Mouse (Mus musculus) G1E (cell line): ENCODE data around the gene Rnf10.

Experiments
- CTCF ChIP-seq: IDR thresholded peaks from 2 replicates; pipeline ENCODE4 v1.5.1; 2012; ENCODE audit warnings: low read depth, low read length, inconsistent platforms, mixed read lengths
- GATA1 ChIP-seq: IDR thresholded peaks from 2 replicates; pipeline ENCODE4 v1.6.1; 2012; ENCODE audit warnings: borderline replicate concordance, low read length, inconsistent platforms, mixed read lengths
- GATA2 ChIP-seq: IDR thresholded peaks from 2 replicates; pipeline ENCODE4 v1.6.1; 2012; ENCODE audit warnings: low read depth, low read length, inconsistent platforms, borderline replicate concordance
- POLR2AphosphoS5 ChIP-seq: IDR thresholded peaks from 2 replicates; pipeline ENCODE4 v1.6.1; 2012; ENCODE audit warnings: low read depth, low read length, inconsistent platforms; ENCODE audit not compliant: insufficient replicate concordance

GRCm38 (mm10) chr5:115296347-115296746 is 23.6 kb upstream of the Rnf10 start:
- TF ChIP-seq CTCF (no peak), GATA1 (no peak), GATA2 (no peak), POLR2AphosphoS5 (no peak)
